Mouse (Mus musculus): Measurements from ENCODE around the gene Pik3cb.

DNA sequence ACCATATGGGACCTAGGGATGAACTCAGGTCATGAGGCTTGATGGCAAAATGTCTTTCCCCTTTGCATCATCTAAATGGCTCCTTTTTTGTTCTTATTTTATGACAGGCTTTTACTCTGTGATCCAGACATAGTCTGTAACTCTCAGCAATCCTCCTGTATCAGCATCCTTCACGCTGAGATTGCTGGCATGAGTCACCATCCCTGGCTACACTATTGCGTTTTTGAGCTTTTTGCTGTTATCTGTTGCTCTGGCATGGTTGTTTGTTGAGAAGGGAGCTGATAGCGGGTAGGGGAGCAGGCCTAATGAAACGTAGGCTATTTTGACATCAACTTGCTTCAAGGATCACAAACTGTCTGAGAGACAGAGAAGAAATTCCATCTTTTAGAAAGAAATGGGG, 28.6 kb upstream of the Pik3cb start:
- TF ChIP-seq POLR2AphosphoS2 (IDR thresholded peaks at IDR 0.05; ENCODE audit: insufficient read length, low read depth) = no peak
- TF ChIP-seq POLR2A (IDR thresholded peaks at IDR 0.05; ENCODE audit: insufficient read length, low read depth) = no peak
- TF ChIP-seq CEBPB (IDR thresholded peaks at IDR 0.05; ENCODE audit: insufficient read depth, poor library complexity, severe bottlenecking) = no peak
- TF ChIP-seq USF1 (IDR thresholded peaks at IDR 0.05; ENCODE audit: low read depth) = no peak
- TF ChIP-seq SRF (IDR thresholded peaks at IDR 0.05; ENCODE audit: control insufficient read depth, insufficient read length, low read depth) = no peak
- TF ChIP-seq TCF3 (IDR thresholded peaks at IDR 0.05; ENCODE audit: insufficient read length, low read depth) = no peak
- no peak for TF ChIP-seq E2F4 (IDR thresholded peaks at IDR 0.05; ENCODE audit: insufficient read depth)
- no peak for TF ChIP-seq MAX (IDR thresholded peaks at IDR 0.05; ENCODE audit: low read depth)

Measured in myocyte (in vitro differentiated cells).